Mouse (Mus musculus) heart, postnatal 0 days (tissue): ENCODE results near the gene Hist1h4m.

Source experiments
- CTCF ChIP-seq: IDR thresholded peaks from 2 replicates; pipeline ENCODE4 v1.5.1; 2016; ENCODE audit warnings: antibody characterized with exemption, control low read depth, low read depth
- EP300 ChIP-seq: IDR thresholded peaks from 2 replicates; pipeline ENCODE4 v1.6.1; 2016; ENCODE audit warnings: antibody characterized with exemption, low read depth

- no peak for TF ChIP-seq CTCF
- no peak for TF ChIP-seq EP300
These were observed 17.0 kb downstream of the Hist1h4m start for GRCm38 (mm10) chr13:21828511-21828910.
